Mouse (Mus musculus) NIH3T3 (cell line): ENCODE results near the gene Pink1.
"Not testable (repeated sequence)": the region's sequence is repeated elsewhere in the genome, so short reads cannot be mapped to it uniquely, and the experiment has no call there.

ENCODE experiments used
- DNase-seq: peaks from one replicate; pipeline ENCODE4 v3.0.0-alpha.2; 2012; ENCODE audit warnings: low read depth

Pink1 gene

DNA sequence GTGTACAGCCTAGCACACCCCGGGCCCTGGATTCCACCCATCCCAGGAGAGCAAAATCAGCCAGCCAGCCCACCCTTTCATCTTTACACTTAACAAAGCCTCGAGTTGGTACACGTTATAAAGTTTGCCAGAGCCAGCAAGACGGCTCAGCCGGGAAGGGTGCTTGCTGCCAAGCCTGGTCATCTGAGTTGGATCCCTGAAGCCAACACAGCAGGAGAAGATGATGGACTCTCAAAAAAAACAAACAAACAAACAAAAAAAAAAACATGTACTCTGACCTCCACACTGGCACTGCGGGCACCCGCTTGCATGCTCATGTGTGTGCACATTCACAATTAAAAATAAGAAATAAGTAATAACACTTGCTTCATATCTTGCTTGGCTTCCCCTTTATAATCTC, 15.9 kb upstream of the Pink1 start:
- no peak for DNase-seq

- no peak for DNase-seq
Measured at GRCm38 (mm10) chr4:138341393-138341792, 15.3 kb upstream of the Pink1 start.

DNA sequence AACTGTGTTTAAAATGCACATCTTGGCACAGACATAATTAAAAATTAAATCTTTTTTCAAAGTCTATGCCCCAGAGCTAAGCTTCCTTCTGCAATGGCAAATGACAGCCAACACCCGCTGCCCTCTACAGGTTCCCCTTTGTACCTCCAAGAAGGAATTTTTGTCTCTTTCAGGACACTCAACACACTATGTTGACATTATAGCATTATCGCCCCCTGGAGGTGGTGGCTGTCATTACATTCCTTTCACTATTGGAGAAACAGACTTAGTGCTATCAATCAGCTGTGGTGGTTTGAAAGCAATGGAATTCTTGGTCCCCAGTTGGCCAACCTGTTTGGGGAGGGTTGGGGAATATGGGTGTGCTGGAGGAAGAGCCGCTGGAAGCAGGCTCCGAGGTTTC, 13.9 kb upstream of the Pink1 start:
- DNase-seq = peak; percentile 46

- no peak for DNase-seq
Measured at GRCm38 (mm10) chr4:138337341-138337740, 11.2 kb upstream of the Pink1 start.

DNA sequence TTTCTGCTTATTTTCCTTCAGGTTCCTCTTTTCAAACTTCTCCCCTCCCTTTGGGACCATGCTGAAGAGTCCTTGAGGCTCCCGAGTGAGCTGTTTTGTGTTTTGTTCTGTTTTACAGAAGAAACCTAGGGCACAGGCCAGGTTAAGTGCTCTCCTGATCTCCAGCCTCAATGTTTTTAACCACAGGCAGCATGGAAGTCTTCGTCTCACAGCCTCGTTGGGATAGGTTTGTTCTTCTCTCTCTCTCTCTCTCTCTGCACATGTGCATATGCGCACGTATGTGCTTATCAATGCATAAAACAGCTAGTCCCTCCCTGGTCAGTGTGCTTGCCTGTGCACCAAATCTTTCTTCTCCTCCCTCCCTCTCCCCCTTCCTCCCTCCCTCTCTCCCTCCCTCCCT, 10.8 kb upstream of the Pink1 start:
- no peak for DNase-seq

DNA sequence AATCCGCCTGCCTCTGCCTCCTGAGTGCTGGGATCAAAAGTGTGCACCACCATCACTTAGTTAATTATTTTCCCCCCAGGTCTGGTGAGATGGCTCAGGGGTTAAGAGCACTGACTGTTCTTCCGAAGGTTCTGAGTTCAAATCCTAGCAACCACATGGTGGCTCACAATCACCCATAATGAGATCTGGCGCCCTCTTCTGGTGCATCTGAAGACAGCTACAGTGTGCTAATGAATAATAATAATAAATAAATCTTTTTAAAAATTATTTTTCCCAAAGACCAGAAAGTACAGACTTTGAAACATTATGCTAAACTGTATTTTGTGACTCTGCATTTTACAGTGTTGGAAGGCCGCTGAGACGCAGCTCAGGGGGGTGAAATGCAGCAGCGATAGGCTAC, 9.5 kb upstream of the Pink1 start:
- no peak for DNase-seq

DNA sequence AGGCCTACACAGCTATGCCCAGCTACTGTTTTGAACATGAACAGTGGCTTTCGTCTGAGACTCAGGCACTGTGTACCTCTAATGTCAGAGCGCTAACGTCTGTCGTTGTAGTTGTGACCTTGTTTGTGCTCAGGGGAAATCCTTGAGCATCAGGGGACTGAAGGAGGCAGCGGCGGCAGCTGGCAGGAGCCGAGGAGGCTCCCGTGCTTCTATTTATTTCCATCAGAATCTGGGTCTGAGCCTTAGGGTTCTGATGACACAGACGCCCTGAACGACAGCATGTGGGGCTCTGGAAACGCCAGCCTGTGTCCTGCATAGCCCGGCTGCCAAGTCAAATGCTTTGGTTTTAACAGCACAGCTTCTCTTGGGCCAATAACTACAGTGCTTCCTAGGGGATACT, 8.9 kb upstream of the Pink1 start:
- DNase-seq = no peak

DNA sequence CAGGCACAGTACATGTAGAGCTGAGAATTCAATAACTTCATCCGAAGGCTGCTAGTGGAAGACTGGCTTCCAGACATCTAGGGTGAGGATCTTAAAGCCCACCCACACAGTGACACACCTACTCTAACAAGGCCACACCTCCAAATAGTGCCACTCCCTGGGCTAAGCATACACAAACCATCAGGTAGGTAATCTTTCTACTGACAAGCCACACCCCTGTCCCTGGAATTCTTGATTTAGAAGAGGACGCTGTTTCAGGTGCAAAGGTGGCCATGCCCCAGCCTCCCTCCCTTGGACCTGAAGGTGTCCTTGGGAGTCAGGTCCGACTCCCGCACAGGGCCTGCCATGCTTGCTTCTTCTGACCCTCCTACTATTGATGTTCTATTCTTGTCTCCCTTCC, 7.0 kb upstream of the Pink1 start:
- no peak for DNase-seq

DNA sequence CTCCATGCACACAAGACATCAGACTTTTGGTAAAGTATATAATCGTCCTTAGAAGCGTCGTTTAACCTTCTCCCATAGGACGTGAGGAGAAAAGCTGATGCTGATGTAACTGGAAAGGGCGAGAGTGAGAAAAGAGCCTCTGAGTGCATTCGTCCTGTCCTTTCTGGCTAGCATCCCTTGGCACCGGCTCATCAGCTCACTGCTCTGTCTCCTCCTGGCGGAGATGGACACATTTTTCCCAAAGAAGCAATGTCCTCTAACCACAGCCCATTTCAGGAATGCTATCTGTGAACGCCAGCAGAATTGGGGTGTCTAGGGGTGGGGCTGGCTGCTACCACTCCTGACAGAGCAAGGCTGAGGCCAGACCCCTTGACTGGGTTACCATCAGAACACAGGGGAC, 5.5 kb upstream of the Pink1 start:
- DNase-seq = peak; percentile 37

- DNase-seq = no peak
Measured at GRCm38 (mm10) chr4:138330264-138330671, 4.2 kb upstream of the Pink1 start.

DNA sequence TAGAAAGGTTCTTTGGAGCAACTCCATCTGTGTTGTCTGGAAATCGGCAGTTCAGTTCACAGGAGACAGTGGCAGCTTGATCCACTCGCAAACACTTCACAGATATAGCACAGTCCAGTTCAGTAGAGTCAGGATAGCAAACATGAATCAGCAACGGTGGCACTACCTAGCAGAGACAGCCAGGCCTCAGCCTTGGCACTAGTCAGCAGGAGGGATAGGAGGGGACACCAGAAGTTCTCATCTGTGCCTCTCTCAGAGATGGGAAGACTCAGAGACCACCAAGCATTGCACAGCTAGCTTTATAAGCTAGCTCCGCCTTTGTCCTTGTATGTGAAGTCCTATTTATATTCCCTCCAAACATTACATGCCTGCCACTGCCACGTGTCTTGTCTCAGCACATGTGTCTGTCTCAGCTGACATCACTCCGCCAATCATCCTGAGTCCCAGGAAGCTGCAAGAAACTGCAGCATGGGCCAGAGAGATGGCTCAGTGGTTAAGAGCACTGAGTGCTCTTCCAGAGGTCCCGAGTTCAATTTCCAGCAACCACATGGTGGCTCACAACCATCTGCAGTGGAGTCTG, 1.9 kb upstream of the Pink1 start:
- no peak for DNase-seq

- not testable (repeated sequence) for DNase-seq
Measured at GRCm38 (mm10) chr4:138327155-138327554, 1.0 kb upstream of the Pink1 start.

GRCm38 (mm10) chr4:138325466-138326076, 536 bp downstream of the Pink1 start:
- peak; percentile 93 for DNase-seq

DNA sequence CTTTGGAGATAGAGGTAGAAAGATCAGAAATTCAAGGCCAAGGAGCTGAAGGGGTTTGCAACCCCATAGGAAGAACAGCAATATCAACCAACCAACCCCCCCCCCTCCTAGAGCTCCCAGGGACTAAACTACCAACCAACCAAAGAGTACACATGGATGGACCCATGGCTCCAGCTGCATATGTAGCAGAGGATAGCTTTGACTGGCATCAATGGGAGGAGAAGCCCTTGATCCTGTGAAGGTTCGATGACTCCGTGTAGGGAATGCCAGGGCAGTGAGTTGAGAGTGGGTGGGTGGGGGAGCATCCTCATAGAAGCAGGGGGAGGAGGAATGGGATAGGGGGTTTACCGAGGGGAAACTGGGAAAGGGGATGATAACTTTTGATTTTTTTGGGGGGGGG, 1.7 kb downstream of the Pink1 start:
- DNase-seq = no peak

DNA sequence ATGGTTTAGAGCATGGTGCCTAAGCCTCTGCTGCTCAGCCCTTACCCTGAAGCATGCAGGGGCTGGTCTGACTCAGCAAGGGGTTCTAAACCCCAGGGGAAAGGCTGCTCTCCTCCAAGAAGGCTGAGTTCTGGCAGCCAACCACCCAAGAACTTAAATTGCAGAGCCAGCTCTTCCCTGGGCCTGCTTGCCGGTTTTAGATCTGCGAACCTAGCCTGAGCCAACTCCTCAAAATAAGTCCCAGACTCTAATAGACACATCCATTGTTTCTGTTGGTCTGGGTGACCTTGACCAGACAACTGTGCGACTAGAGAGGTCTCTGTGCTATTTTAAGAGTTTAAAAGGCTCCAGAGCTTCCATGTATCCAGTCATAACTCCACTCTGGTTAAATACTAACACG, 2.4 kb downstream of the Pink1 start:
- peak; percentile 53 for DNase-seq

GRCm38 (mm10) chr4:138322692-138323091, 3.4 kb downstream of the Pink1 start:
- DNase-seq = no peak

- DNase-seq = no peak
Measured at GRCm38 (mm10) chr4:138321488-138321887, 4.6 kb downstream of the Pink1 start.

GRCm38 (mm10) chr4:138320711-138321110, 5.4 kb downstream of the Pink1 start:
- DNase-seq = no peak

GRCm38 (mm10) chr4:138319508-138319907, 6.6 kb downstream of the Pink1 start:
- peak; percentile 87 for DNase-seq

DNA sequence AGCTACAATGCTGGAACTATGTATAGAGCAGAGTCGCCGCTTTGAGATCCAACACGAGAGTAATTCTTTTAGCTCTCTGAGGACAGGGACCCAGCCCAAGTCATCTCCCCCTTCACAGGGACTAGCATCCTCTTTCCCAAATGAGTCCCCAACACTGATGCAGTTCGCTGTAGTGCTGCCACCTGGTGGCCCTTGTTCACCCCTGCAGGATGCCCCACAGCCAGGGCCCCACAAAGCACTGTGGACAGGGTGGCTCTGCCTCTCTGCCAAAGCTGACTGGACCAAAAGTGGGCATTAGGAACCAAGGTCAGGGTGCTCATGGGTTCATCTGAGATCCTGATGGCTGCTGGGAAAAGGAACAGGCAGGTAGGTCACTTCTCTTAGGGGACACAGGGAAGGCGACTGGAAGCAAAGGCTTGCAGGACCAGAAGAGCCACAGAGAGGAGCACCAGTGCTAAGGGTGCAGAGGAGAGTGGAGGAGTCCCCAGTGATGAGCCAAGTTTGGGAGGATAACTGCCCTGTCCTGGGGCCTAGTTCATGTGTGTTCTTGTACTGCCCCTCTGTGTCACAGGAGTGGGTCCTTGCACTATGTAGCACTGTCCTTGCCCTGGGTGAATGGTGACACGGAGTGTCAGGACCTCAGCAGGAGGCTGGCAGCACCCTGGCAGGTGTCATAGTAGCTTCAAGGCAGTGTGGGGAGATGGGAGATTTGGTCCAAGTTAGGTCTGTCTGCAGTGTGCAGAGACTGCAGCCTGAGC, 7.4 kb downstream of the Pink1 start:
- DNase-seq = peak; percentile 67

GRCm38 (mm10) chr4:138316369-138316768, 9.7 kb downstream of the Pink1 start:
- no peak for DNase-seq

DNA sequence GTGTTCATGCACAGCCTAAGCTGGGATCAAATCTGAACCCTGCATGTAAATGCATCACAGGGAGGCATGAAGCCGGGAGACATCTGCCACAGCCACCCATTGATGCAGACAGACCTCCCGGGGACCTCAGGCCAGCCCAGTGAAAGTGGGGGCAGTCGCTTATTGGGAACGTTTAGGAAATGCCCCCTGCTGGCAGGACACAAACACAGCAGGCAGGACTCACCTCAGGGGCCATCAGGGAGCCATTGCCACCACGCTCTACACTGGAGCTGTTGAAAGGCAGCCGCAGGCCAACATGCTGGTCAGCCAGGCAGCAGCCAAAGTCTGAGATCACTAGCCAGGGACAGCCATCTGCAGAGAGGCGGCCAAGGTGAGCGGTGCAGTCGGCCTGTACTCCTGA, 10.3 kb downstream of the Pink1 start:
- DNase-seq = no peak

DNA sequence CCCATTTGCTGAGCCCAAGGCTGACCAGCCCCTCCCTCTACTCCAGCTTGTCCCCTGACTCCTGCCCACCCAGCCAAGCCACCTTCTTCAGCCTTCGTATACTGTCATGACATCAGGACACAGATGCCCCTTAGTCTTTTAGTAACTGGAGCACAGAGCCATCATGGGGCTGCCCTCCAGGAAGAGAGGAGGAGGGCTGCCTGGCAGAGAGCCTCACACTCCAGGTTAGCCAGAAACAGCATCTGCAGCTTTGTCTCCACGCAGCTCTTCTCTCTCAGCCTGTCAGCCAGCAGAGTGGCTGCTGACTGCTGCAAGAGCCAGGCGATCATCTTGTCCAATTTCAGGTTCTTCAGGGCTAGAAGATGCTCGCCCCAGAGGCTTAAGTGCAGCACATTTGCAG, 12.3 kb downstream of the Pink1 start:
- DNase-seq = no peak

- no peak for DNase-seq
Measured at GRCm38 (mm10) chr4:138313021-138313420, 13.1 kb downstream of the Pink1 start.
